Mouse (Mus musculus): ENCODE results near the gene Ear6.

DNA sequence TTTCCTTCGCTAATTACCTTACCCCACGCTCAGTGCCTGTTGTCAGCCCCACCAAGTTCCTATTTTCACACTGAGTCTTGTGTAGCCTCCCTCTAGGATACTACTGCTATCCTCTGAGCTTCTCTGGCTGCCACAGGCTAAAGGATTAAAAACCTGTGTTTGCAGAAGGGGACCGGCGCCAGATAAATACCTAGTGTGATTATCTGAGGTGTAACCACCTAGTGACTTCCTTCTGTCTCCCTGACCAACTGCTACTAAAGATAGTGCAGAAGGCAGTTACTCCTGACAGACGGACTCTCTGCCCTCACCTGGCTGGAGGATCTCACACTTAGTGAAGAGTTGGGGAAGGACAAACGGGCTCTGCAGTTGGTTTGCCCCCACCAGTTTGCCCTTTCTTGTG is 42.5 kb downstream of the Ear6 start:
- no peak for TF ChIP-seq CTCF (conservative IDR thresholded peaks at IDR 0.05; ENCODE audit: insufficient read depth, insufficient read length, low read depth, low read length)
- no peak for TF ChIP-seq POLR2A (IDR thresholded peaks at IDR 0.05; ENCODE audit: low read depth, low read length)
